Mouse (Mus musculus) B cell, adult 67 days (primary cell): ENCODE measurements around the gene Slc35e1. TPM values are rescaled to one million over a fixed set of nuclear protein-coding genes. Genes with fewer than 3 reads are reported as not detected.

Experiments
- total RNA-seq, 2 experiments: library from RNA; stranded (reverse); gene quantifications; 4 replicates each; pipeline ENCODE4 v1.2.4; 2023

Slc35e1 gene
- total RNA-seq = 10 to 100 TPM; 73.0 to 73.1 TPM

GRCm38 (mm10) chr8:72491680-72492621 is at the start of gene Slc35e1:
TSS of gene Slc35e1 (minus strand) at chr8:72492614.

GRCm38 (mm10) chr8:72474826-72475546 is 17.4 kb downstream of the Slc35e1 start, which contains the start of gene Cherp:
TSS of gene Cherp (minus strand) at chr8:72475226.

GRCm38 (mm10) chr8:72443338-72443993 is 48.9 kb downstream of the Slc35e1 start, which contains the start of the genes Calr3 and 1700030K09Rik:
TSS of gene Calr3 (minus strand) at chr8:72443870.
TSS of gene 1700030K09Rik (plus strand) at chr8:72443880.

Other genes starting within 250 kb of the Slc35e1 start
- 10 to 100 TPM; 15.6 to 16.1 TPM for gene Gm10282, start 187.4 kb downstream of the Slc35e1 start, total RNA-seq
- gene Klf2, start 173.6 kb downstream of the Slc35e1 start, total RNA-seq = 1,000 to 10,000 TPM; 1,584 to 2,812 TPM
- gene Eps15l1, start 71.2 kb downstream of the Slc35e1 start, total RNA-seq = 100 to 1,000 TPM; 105 to 107 TPM
- under 1 TPM; 0.42 to 0.49 TPM for gene Calr3, start 48.7 kb downstream of the Slc35e1 start, total RNA-seq
- 10 to 100 TPM; 41.9 to 45.0 TPM for gene 1700030K09Rik, start 48.7 kb downstream of the Slc35e1 start, total RNA-seq
- 100 to 1,000 TPM; 119 to 140 TPM for gene Cherp, start 17.4 kb downstream of the Slc35e1 start, total RNA-seq
- 10 to 100 TPM; 17.2 to 20.0 TPM for gene Med26, start 55.7 kb upstream of the Slc35e1 start, total RNA-seq
- 100 to 1,000 TPM; 154 to 168 TPM for gene Smim7, start 78.5 kb upstream of the Slc35e1 start, total RNA-seq
- 1 to 10 TPM; 1.5 to 3.1 TPM for gene Tmem38a, start 79.4 kb upstream of the Slc35e1 start, total RNA-seq
- gene Nwd1, start 154.1 kb upstream of the Slc35e1 start, total RNA-seq = under 1 TPM in 1 of 2 experiments, not detected in 1; 0.06 TPM
- 100 to 1,000 TPM; 141 to 151 TPM for gene Sin3b, start 230.7 kb upstream of the Slc35e1 start, total RNA-seq